Mouse (Mus musculus): ENCODE results near the gene Ctsw.
A peak's percentile ranks its signal among the peaks of the same experiment; 100 is the strongest.

The Ctsw gene

GRCm38 (mm10) chr19:5487768-5488550, 19.7 kb upstream of the Ctsw start, which contains the start of gene Mus81:
TSS of gene Mus81 (minus strand) at chr19:5488402.
- no peak for DNase-seq

- no peak for DNase-seq
These were observed 18.5 kb upstream of the Ctsw start for GRCm38 (mm10) chr19:5486771-5487170.

GRCm38 (mm10) chr19:5486286-5486685, 18.0 kb upstream of the Ctsw start:
- no peak for DNase-seq

- no peak for DNase-seq
These were observed 17.5 kb upstream of the Ctsw start for GRCm38 (mm10) chr19:5485821-5486220.

GRCm38 (mm10) chr19:5485371-5485770, 17.1 kb upstream of the Ctsw start:
- DNase-seq, result no peak

GRCm38 (mm10) chr19:5484496-5484895, 16.2 kb upstream of the Ctsw start:
- peak; percentile 33 for DNase-seq

GRCm38 (mm10) chr19:5483386-5484359, 15.4 kb upstream of the Ctsw start:
- DNase-seq, result no peak

GRCm38 (mm10) chr19:5481398-5481797, 13.1 kb upstream of the Ctsw start:
- no peak for DNase-seq

GRCm38 (mm10) chr19:5480016-5480415, 11.7 kb upstream of the Ctsw start:
- DNase-seq, result peak; percentile 66

GRCm38 (mm10) chr19:5477668-5478300, 9.5 kb upstream of the Ctsw start:
- peak; percentile 46 for DNase-seq

- DNase-seq, result peak; percentile 63
These were observed 8.8 kb upstream of the Ctsw start for GRCm38 (mm10) chr19:5477004-5477667.

- DNase-seq, result peak; percentile 72
These were observed 6.9 kb upstream of the Ctsw start for GRCm38 (mm10) chr19:5475069-5475714.

- DNase-seq, result peak; percentile 62
These were observed 6.2 kb upstream of the Ctsw start for GRCm38 (mm10) chr19:5474281-5475068.

- peak; percentile 80 for DNase-seq
These were observed 5.4 kb upstream of the Ctsw start, which contains the start of gene Efemp2 for GRCm38 (mm10) chr19:5473720-5474119. TSS of gene Efemp2 (plus strand) at chr19:5473954.

GRCm38 (mm10) chr19:5472857-5473256, 4.5 kb upstream of the Ctsw start:
- no peak for DNase-seq

GRCm38 (mm10) chr19:5471846-5472245, 3.5 kb upstream of the Ctsw start:
- DNase-seq, result no peak

GRCm38 (mm10) chr19:5466916-5467500, 1.3 kb downstream of the Ctsw start:
- DNase-seq, result no peak

GRCm38 (mm10) chr19:5465037-5465436, 3.3 kb downstream of the Ctsw start:
- peak; percentile 40 for DNase-seq

GRCm38 (mm10) chr19:5463791-5464562, 4.3 kb downstream of the Ctsw start:
- peak; percentile 74 for DNase-seq

GRCm38 (mm10) chr19:5463212-5463611, 5.1 kb downstream of the Ctsw start:
- peak; percentile 49 for DNase-seq
